Mouse (Mus musculus) heart, postnatal 0 days (tissue): Measurements from ENCODE around the gene Rnf34.

Experiments used
- CTCF ChIP-seq: IDR thresholded peaks from 2 replicates; pipeline ENCODE4 v1.5.1; 2016; ENCODE audit warnings: antibody characterized with exemption, control low read depth, low read depth
- EP300 ChIP-seq: IDR thresholded peaks from 2 replicates; pipeline ENCODE4 v1.6.1; 2016; ENCODE audit warnings: antibody characterized with exemption, low read depth

DNA sequence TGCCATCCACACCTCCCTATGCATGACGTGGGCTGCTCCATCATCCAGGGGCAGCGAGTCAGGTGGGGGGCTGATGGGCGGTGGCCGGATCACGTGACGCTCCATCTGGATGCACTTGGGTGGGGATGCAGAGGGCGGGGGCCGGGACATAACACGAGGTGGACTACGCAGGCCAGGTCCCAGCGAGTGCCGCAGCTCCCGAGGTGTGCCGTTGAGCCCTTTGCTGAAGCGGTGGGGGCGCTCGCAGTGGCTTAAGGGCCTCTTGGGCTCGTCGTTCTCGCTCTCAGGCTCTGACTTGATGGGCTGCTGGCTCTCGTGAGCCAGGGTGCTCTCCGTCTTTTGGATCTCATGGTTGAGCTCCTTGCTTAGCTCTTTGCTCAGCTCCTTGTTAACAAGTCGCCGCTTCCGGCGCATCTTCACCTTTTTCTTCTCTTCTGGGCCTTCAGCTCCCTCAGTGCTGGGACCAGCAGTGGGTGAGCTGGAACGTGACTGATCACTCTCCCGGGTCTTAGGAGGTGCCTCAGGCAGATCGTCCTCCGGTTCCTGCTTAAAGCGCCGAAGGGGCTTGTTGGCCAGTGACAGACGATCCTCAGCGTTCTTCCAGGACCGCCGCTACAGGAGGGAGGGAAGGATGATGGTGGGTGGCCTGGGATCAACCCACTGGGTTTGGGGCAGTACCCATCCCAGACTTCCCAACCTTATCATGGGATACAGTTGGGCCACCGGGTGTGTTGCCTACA, 30.6 kb downstream of the Rnf34 start:
- TF ChIP-seq CTCF (no peak), EP300 (no peak)
